Mouse (Mus musculus) neural tube, embryonic 11.5 days (tissue): ENCODE data around the gene Ankrd63. TPM values are rescaled to one million over a fixed set of nuclear protein-coding genes. Genes with fewer than 3 reads are reported as not detected.

Source experiments
- ATAC-seq: fragments of 200-750 bp; cut with Nextera tagmentation; 2 replicates; pipeline ENCODE4 v1.8.0; 2017; ENCODE audit warnings: moderate number of reproducible peaks, mild to moderate bottlenecking, moderate TSS enrichment, moderate library complexity; ENCODE audit not compliant: insufficient read depth, low FRiP score, low TSS enrichment
- DNase-seq: peaks from one replicate; pipeline ENCODE4 v3.0.0-alpha.2; 2015; ENCODE audit warnings: low spot score
- H3K27ac ChIP-seq: fragments of 300-500 bp; sonication (generic); 2 replicates; pipeline ENCODE4 v1.5.1; 2014; ENCODE audit warnings: low read depth, mild to moderate bottlenecking, low read length
- H3K27me3 ChIP-seq: fragments of 300-500 bp; sonication (generic); 2 replicates; pipeline ENCODE4 v1.6.1; 2014; ENCODE audit warnings: mild to moderate bottlenecking, low read length, mixed read lengths; ENCODE audit not compliant: control insufficient read depth, insufficient read depth
- H3K36me3 ChIP-seq: fragments of 300-500 bp; sonication (generic); 2 replicates; pipeline ENCODE4 v1.6.1; 2014; ENCODE audit warnings: mild to moderate bottlenecking, low read length, moderate library complexity, mixed read lengths; ENCODE audit not compliant: control insufficient read depth, insufficient read depth
- H3K4me1 ChIP-seq: fragments of 300-500 bp; sonication (generic); 2 replicates; pipeline ENCODE4 v1.6.1; 2014; ENCODE audit warnings: low read length, mixed read lengths; ENCODE audit not compliant: control insufficient read depth, insufficient read depth
- H3K4me2 ChIP-seq: fragments of 300-500 bp; sonication (generic); 2 replicates; pipeline ENCODE4 v1.6.1; 2014; ENCODE audit warnings: low read depth, mild to moderate bottlenecking, moderate library complexity
- H3K4me3 ChIP-seq: fragments of 300-500 bp; sonication (generic); 2 replicates; pipeline ENCODE4 v1.5.1; 2014; ENCODE audit warnings: low read depth, low read length
- H3K9ac ChIP-seq: fragments of 300-500 bp; sonication (generic); 2 replicates; pipeline ENCODE4 v1.6.1; 2014; ENCODE audit warnings: mild to moderate bottlenecking, low read length
- H3K9me3 ChIP-seq: fragments of 300-500 bp; sonication (generic); 2 replicates; pipeline ENCODE4 v1.6.1; 2016; ENCODE audit warnings: low read length; ENCODE audit not compliant: control insufficient read depth
- WGBS: fragments of 180-500 bp; shearing (Covaris S2); extraction: QIAGEN DNeasy Blood & Tissue Kit; methylation state at CpG from one replicate; pipeline ENCODE4 v1.1.7; 2014; 5-methylcytosine and 5-hydroxymethylcytosine counted together
- polyA plus RNA-seq: library from polyadenylated mRNA; unstranded; fragments of >200 nt; fragmentation: Nextera tagmentation; extraction: Ambion mirVana; gene quantifications from 2 replicates; pipeline ENCODE4 v1.2.1, GENCODE M21; 2014

Ankrd63 gene
- polyA plus RNA-seq, 1 experiment from 2014 or later, result not detected

DNA sequence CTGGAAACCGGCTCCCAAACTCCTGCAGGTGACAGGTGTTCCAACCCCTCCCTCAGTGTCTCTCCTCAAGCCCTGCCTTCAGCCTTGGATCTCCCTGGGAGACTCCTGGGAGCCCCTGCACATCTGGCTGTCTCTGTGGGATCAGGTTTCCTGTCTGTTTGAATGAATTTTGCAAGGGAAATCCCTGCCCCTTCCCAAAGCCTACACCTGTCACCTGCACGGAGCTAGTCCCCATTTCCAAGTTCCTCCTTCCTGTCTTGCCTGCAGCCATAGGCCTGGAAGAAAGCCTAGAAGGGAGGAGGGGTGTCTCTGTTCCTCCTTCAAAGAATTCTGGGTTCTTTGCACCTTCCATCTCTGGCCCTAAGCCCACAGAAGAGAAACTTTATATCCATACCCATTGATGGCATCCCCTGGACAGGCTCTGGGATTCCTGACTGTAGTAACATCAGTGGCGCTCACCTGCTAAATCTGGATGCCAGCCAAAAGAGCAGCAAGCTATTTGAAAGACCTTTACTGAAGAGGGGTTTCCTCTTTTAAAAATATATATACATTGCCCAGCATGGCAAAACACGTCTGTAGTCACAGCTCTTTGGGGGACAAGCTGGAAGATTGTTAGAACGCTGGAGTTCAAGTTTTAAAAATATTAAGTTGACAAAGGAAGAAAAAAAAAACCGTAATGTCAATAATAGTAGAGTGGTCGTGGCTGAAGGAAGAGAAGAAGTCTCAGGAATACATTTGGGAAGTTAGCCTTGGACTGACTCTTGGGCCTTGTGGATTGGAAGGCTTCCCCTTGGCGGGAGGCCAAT lies 26.3 kb upstream of the Ankrd63 start:
- no peak for ATAC-seq
- Histone ChIP-seq H3K27me3 (peaks cover 12% of the 10 kb centered on the region; the same call in 1 of the 2 replicates), H3K4me1 (peaks cover 3% of the 10 kb centered on the region; the same call in 1 of the 2 replicates), H3K4me3 (no peak overlapping the region), H3K36me3 (no peaks in the 10 kb centered on the region), H3K4me2 (no peak overlapping the region), H3K9me3 (no peaks in the 10 kb centered on the region), H3K9ac (no peak overlapping the region), H3K27ac (no peak overlapping the region)
- no peak for DNase-seq
- 29% methylated on average over 8 of the region's 8 CpGs for WGBS

DNA sequence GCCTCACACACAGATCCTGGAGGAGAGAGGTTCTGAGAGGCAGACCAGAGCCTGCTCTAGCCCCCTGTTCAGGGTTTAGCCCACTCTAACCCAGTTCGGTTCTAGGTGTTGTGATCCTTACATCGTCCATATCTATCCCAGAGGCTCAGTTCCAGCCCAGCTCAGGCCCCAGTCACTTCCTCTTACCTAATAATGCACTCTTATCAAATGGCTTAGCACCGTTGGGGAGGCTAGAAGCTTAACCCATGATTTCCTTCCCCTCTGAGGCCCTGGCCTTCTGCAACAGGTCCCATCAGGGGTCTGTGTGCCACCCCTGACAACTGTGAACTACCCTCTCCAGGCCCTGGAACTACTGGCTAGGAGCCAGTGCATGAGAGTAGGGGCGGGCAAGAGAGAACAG lies 25.4 kb upstream of the Ankrd63 start:
- Histone ChIP-seq H3K4me1 (peaks cover 3% of the 10 kb centered on the region; the same call in 1 of the 2 replicates), H3K9ac (no peak overlapping the region), H3K4me2 (no peak overlapping the region), H3K27ac (no peak overlapping the region), H3K27me3 (peaks cover 12% of the 10 kb centered on the region; the same call in 1 of the 2 replicates), H3K9me3 (no peaks in the 10 kb centered on the region), H3K36me3 (no peaks in the 10 kb centered on the region), H3K4me3 (no peak overlapping the region)
- no peak for ATAC-seq
- WGBS, result 44% methylated on average over 4 of the region's 4 CpGs
- no peak for DNase-seq

DNA sequence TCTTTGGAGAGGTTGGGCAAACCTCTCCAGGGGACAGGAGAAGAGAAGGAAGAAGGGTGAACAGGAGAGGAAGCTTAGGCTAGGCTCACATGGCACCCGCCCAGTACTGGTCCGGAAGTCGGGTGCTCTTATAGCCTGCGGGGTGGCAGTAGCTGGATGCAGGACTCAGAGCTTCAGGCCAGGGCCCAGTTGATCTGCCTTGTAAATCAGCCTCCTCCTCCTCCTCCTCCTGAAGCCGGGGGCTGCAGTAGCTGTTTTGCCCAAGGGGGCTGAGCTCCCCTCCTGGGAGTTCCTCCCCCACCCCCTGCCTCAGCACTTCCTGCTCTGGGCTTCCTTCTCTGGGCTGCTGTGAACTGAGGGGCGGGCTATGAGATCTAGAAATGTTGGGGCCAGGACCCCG lies 24.6 kb upstream of the Ankrd63 start, which contains the start of gene Plcb2:
TSS of gene Plcb2 (minus strand) at position 102 of the 400 bp plus-strand sequence.
- no peak within 1 kb of the TSS for H3K27ac ChIP-seq
- no peaks in the 10 kb centered on the region for H3K9me3 ChIP-seq
- H3K4me1 ChIP-seq, result peaks cover 3% of the 10 kb centered on the region; the same call in 1 of the 2 replicates
- peaks cover 12% of the 10 kb centered on the region; the same call in 1 of the 2 replicates for H3K27me3 ChIP-seq
- no peak within 1 kb of the TSS for H3K9ac ChIP-seq
- ATAC-seq, result no peak
- 15% methylated on average over 7 of the region's 7 CpGs for WGBS
- no peak for DNase-seq
- H3K4me3 ChIP-seq, result no peak within 1 kb of the TSS
- H3K4me2 ChIP-seq, result no peak within 1 kb of the TSS
- H3K36me3 ChIP-seq, result no peaks in the 10 kb centered on the region

DNA sequence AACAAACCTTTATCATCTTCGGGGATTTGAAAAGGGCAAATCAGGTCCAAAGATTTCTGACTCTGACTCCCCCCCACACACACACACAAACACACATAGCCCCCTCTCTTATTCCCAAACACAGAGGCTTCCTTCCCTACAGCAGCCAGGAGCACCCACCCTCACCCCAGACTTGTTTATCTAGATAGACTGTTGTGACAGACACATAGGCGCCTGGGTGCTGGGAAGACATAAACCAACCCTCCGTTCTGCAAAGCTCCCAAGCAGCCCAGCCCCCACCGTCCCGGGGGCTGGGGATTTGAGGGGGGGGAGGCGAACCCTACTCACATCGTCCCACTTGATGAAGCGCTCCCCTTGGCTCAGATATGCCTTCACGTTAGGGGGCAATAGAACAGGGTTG lies 24.1 kb upstream of the Ankrd63 start:
- Histone ChIP-seq H3K9ac (no peak overlapping the region), H3K36me3 (no peaks in the 10 kb centered on the region), H3K9me3 (no peaks in the 10 kb centered on the region), H3K4me3 (no peak overlapping the region), H3K4me1 (peaks cover 3% of the 10 kb centered on the region; the same call in 1 of the 2 replicates), H3K4me2 (no peak overlapping the region), H3K27ac (no peak overlapping the region), H3K27me3 (peaks cover 12% of the 10 kb centered on the region; the same call in 1 of the 2 replicates)
- 28% methylated on average over 9 of the region's 9 CpGs for WGBS
- no peak for ATAC-seq
- no peak for DNase-seq

DNA sequence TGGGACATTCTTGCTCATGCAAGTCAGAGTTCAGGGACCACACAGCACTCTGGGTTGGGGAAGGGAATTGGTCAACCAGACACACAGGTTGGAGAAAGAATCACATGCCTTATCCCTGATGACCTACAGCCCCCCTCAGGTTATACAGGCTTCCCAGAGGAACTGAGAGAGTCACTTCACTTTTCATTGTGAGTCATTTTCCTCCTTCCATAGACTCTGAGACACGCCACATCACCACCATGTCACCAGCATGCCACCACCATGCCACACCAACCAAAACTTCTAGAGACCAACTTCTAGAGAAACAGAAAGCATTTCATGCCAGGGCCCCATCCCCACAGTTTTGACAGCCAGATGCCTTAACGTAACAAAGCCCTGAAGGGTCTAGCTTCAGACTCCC lies 23.1 kb upstream of the Ankrd63 start:
- 75% methylated on average over 2 of the region's 2 CpGs for WGBS
- Histone ChIP-seq H3K4me2 (no peak overlapping the region), H3K36me3 (no peaks in the 10 kb centered on the region), H3K27me3 (peaks cover 12% of the 10 kb centered on the region; the same call in 1 of the 2 replicates), H3K9me3 (no peaks in the 10 kb centered on the region), H3K27ac (no peak overlapping the region), H3K4me1 (peaks cover 3% of the 10 kb centered on the region; the same call in 1 of the 2 replicates), H3K9ac (no peak overlapping the region), H3K4me3 (no peak overlapping the region)
- ATAC-seq, result no peak
- no peak for DNase-seq

DNA sequence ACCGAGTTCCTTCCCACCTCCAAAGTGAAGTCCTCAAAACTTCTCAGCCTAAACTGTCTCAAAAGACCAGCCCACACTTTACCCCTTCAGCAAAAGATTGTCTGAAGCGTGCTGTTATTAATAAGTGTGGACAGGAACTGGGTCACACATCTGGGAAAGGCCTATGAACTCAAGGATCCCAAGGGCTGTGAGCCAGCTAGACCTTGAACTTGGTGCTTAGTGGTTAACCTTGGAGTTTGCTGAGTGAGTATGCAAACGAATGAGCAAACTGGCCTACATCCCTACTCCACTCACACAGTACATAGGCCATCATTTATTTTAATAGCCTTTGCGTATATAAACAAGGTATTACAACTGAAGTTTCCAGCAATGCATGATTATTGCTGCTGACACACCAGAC lies 21.7 kb upstream of the Ankrd63 start:
- H3K4me1 ChIP-seq, result peaks cover 3% of the 10 kb centered on the region; the same call in 1 of the 2 replicates
- 86% methylated on average over 4 of the region's 4 CpGs for WGBS
- 0 out of 2 replicates have a peak, but pooled peaks cover 7% of the 10 kb centered on the region for H3K27me3 ChIP-seq
- H3K27ac ChIP-seq, result no peak overlapping the region
- H3K36me3 ChIP-seq, result no peaks in the 10 kb centered on the region
- no peak overlapping the region for H3K9ac ChIP-seq
- H3K4me2 ChIP-seq, result no peak overlapping the region
- no peak for DNase-seq
- ATAC-seq, result no peak
- H3K4me3 ChIP-seq, result no peak overlapping the region
- no peaks in the 10 kb centered on the region for H3K9me3 ChIP-seq

DNA sequence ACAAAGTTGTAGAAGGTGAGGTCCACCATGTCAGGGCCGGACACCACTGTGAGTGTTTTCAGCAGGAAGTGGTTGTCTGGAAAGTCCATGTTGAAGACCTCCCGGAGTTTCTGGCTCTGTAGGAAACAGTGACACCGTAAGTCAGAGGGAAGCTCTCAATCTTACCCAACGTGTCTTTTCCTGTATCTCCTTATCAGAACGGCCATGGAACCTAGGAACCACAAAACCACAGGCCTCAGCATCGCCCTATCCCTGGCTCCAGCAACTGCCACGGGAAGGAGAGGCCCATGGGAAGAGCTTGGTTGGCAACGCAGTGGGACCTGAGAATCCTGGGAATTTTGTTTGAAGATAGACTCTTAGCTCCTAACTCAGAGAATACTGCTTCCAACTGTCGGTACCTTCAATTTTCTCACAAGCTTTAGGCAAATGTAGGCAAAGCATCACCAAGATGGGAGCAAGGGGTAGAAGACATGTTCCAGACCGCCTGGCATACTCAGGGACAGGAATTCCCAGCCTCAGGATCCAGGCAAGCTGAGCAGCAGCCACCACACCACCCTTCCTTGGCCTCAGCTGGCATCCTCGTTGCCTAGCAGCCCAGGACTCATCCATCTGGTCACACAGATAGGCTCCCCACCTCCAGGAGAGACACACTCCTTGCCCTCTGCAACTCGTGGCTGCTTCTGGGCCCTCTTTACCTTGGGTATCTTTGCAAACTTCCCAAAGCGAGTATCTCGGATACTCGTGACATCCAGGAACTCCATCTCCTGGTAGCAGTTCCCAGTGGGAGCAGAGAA lies 20.1 kb upstream of the Ankrd63 start:
- no peak for DNase-seq
- H3K36me3 ChIP-seq, result no peaks in the 10 kb centered on the region
- 0 out of 2 replicates have a peak, but pooled peaks cover 5% of the 10 kb centered on the region for H3K27me3 ChIP-seq
- H3K4me2 ChIP-seq, result no peak overlapping the region
- peaks cover 3% of the 10 kb centered on the region; the same call in 1 of the 2 replicates for H3K4me1 ChIP-seq
- WGBS, result 85% methylated on average over 15 of the region's 15 CpGs
- H3K4me3 ChIP-seq, result no peak overlapping the region
- no peak for ATAC-seq
- H3K27ac ChIP-seq, result no peak overlapping the region
- no peaks in the 10 kb centered on the region for H3K9me3 ChIP-seq
- H3K9ac ChIP-seq, result no peak overlapping the region

DNA sequence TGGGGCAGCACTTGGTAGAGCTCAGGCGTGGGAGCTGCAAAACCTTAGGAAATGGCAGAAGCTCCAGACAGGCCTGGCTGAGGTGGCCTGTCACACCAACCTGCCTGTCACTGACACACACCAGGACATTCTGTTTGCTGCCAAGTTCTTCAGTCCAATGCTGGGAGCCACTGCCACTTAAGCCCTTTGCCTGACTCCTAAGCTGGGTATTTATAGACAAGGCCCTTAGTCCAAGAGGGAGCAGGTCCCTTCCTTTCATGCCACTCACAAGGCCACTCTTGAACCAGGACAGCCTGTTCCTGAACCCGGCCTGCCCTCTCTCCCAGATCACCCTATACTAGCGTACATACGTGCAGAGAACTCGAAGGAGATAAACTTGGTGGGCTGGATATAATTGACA lies 12.9 kb upstream of the Ankrd63 start:
- 88% methylated on average over 5 of the region's 5 CpGs for WGBS

More for the DNA sequence above, 12.9 kb upstream of the Ankrd63 start:
- Histone ChIP-seq H3K9me3 (no peaks in the 10 kb centered on the region), H3K36me3 (no peaks in the 10 kb centered on the region), H3K9ac (no peak overlapping the region), H3K27ac (no peak overlapping the region), H3K27me3 (peaks cover 11% of the 10 kb centered on the region), H3K4me1 (no peaks in the 10 kb centered on the region), H3K4me3 (no peak overlapping the region), H3K4me2 (no peak overlapping the region)
- no peak for ATAC-seq
- no peak for DNase-seq
